Mouse (Mus musculus): Measurements from ENCODE around the gene Myo10.
A peak's percentile ranks its signal among the peaks of the same experiment; 100 is the strongest.

Gene Myo10

DNA sequence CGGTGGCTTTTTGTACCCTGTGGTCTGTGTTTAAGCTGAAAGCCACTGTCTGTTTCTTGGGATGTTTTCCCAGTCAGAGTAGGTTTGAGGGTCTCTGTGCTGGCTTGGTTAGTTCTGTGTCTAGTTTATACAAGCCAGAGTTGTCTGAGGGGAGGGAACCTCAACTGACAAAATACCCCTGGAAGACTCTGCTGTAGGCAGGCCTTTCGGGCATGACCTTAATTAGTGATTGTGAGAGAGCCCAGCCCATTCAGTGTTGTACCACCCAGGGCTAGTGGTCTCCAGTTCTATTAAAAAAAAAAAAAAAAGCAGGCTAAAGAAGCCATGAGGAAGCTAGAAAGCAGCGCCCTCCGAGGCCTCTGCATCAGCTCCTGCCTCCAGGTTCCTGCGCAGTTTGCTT, 30.0 kb downstream of the Myo10 start:
- DNase-seq (ENCODE audit: low spot score) = no peak

DNA sequence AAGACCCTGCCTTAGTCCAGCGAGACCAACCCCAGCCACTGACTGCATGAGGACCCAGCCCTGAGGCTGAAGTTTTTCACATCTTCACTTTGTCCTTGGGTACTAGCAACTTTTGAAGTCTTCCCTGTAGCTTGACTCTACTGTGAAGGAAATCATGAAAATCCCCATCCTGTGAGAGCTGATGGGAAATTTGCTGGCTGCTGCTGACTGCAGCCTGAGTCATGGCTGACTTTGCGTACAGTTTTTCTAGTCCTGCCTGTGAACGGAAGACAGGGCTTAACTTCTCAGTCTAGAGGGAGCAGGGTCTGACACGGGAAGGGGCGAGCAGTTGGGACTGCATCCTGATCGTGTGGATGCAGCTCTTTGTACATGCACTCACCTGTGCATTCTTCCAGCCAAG, 30.6 kb downstream of the Myo10 start:
- no peak for DNase-seq (ENCODE audit: low spot score)

DNA sequence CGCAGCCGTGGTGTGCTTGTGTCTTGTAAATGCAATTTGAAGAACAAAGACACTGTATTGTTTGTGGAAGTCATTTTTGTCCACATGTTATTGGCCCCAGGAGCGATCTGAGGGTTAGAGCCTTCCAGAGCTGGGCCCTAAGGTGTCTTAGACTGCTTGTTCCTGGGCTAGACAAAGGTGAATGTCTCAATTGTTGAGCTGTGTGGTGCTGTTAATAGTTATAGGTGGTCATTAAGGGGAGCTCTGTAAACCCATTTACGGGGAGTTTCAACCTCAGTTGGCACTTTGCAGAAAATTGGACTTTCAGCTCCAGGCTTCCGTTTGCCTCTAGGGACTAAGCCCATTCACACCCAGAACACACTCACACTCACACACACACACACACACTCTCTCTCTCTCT, 31.4 kb downstream of the Myo10 start:
- DNase-seq (ENCODE audit: low spot score) = no peak

DNA sequence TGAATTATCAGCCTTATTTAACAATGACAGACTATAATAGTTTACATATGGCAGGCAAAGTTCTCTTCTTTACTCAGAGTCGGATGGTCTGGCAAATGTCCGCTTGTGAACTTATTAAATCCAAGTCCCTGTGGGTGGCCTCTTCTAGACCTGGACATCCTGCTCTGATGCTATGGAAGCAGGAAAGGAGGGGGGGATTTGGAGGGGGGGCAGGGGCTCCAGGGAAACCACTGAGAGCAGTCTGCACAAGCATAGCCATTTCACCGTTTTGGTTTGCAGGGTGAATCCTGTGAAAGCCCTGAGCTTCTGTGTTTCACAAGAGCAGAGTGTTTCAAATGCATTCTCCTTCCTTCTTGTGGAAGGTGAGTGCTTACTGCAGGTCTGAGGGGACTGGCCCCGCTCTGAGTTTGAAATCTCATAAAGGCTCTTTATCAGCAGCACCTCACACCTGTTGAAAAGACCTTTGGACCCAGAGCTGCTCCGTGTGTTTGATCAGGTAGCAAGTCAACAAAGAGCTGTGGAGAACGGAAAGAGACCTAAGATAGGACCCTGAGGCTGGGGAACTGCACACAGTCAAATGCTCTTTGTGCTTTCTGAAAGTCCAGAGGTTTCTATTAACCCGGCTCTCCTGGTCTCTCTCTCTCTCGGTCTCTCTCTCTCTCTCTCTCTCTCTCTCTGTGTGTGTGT, 40.7 kb downstream of the Myo10 start:
- peak; percentile 86 for DNase-seq (ENCODE audit: low spot score)

DNA sequence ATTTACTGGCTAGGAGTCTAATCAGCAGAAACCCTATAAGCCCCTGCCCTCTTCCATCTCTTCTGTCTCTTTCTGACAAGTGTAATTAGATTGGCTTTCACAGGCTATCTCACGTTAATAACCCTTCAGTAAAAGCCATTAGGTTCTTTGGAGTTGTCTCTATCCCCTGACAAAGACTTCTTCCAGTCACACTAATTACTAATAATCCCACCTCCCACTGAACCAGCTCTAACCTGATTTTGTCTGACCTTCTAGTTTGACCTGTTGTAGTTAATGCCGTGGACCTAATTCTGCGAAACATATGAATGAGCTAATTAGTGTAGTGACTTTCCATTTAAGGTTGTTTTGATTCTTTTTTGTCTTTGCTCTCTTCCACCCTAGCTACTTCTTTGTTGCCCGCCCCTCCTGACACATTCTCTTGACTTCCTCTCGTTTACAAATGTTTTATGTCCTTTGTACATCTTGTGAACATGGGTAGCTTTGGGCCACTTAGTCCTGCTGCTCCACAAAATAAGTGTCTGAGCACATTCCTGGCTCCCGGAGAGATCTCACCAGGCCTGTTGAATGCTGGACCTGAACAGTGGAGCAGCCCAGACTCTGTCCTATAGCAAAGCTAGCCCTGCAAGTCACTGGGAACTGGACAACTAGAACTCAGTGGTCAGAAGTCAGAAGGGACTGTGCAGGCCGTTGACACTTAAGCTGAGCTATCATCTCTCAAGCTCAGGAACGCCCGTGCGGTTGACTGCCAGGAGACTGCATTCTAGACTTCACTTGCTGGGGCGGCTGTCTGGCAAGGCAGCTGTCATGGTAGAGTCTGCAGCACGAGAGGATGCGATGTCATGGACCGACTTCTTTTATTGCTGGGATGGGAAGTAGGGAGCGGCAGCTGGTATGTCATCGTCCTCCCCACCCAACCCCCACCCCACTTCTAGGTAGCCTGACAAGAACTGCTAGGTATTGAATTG, 47.2 kb downstream of the Myo10 start:
- DNase-seq (ENCODE audit: low spot score) = no peak

DNA sequence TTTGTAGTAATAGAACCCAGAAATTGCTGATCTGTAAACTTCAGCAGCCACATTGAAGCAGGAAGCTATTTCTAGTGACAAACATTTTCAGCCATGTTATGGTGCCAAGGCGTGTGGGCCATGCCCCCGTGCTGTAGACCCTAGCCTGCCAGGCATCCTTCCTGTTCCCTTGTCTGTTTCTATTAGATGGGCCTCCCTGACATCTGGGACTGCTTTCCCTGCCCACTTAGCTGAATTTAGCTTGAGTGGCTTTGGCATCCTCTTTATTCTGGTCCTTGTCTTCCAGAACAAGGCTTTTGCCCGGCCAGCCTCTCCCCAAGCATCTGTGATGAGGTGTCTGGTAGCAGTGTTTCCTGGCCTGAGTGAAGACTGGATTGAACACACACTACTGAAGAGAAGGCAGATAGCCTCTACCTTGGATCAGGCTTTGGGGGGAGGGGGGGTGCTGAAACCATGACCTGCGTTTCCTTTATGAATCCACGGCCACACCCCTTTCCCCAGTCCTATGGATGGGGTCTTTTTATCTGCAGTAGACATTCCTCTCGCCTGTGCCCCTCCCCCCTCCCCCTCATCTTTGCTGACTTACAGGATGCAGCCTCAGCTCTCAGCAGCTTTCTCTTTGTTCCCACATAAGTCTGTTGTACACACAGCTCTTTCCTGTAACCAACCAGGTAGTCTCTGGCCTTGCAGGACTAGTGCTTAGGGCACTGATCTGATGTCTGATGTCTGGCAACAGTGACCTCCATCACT, 51.1 kb downstream of the Myo10 start:
- no peak for DNase-seq (ENCODE audit: low spot score)

DNA sequence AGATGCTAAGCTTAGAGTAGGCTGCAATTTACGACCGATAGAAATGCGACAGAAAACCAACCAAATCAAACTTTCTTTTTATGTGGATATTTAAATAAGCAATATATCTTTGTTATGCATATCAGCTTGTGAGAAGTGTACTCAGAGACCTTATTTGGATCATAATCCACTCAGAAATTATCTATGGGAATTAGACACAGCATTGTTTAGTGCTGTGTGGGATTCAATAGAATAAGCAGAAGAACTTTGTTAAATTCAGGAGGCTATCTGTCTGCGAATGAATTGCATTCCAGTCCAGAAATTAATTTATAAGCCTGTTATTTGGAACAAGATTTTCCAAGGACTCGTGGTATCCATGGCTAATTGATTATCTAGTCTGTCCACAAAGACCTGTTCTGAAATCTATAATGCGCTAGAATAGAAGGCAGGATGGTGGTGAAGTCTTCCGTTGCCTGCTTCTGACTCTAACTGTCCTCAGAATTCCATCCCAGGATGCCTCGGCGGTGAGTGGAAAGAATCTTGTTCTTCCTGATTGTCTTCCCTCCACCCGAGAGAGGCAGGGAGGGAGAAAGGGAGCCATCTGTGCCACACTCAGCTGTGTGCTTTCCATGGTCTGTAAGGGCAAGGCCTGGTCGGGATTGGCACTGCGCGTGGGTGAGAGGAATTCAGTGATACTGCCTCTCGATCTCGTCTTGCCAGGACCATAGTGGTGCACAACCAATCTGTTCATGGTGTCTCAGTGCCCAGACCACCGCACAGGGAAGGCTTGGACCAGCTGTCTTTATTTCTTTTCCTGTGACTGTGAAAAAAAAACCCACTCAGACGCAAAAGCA, 52.0 kb downstream of the Myo10 start:
- DNase-seq (ENCODE audit: low spot score) = no peak

DNA sequence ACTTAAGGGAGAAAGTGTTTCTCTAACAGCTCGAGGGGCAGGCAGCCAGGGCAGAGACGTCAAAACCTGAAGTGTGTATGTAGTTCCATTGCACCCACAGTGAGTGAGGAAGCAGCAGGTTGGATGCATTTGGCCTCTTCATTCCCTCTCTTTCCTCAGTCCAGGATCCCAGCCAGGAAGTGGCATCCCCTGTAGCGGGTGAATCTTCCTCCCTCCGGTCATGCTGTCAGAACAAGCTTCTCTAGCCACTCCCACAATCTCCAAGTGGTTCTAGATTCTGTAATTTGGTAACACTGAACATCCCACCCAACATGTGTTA, 52.6 kb downstream of the Myo10 start:
- no peak for DNase-seq (ENCODE audit: low spot score)

DNA sequence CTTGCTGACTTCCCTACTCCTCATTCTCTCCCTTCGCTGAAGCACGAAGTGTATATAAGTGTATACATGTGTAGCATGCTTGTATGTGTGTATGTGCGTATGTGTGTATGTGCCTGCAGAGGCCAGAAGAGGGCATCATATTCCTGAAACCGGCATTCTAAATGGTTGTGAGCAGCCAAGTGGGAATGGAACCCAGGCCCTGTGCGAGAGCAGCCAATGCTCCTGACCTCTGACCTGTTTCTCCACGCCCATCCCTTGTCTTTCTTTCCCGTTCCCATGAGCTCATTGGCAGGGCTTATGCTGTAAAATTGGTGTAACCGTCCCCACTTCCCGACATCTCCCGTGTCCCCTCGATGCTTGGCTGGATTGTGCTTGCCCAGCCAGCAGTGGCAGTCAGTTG, 53.0 kb downstream of the Myo10 start:
- DNase-seq (ENCODE audit: low spot score) = no peak

DNA sequence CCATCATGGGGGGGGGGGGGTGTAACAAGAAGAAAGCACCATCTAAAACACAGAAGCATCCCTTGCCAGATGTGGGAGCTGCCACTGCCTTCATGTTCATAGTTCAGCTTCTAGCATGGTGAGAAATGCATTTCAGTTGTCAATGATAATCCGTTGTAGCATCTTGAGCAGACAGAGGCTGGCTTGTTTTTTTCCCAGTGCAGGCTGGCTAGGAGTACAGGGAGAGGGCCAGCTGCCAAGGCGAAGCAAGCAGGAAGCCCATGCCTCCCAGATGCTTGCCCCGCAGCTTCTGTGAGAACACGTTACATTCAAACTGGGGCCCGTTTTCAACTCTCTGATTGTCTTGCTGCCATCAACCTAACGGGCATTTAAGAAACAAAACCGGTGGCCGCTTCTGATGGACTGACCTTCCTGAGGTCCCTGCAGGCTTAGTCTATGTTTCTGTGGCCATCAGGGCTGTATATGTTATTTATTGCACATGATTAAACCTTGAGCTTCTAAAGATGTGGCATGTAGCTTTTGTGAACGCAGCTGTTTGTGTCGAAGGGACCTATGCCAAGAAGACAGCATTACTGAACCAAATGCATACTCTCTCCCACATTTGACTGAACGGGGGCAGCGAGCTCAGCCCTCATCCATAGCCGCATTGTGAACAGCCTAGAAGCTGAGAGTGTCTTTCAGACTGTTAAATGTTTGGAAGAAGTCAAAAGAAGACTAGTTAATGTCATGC, 53.9 kb downstream of the Myo10 start:
- no peak for DNase-seq (ENCODE audit: low spot score)

DNA sequence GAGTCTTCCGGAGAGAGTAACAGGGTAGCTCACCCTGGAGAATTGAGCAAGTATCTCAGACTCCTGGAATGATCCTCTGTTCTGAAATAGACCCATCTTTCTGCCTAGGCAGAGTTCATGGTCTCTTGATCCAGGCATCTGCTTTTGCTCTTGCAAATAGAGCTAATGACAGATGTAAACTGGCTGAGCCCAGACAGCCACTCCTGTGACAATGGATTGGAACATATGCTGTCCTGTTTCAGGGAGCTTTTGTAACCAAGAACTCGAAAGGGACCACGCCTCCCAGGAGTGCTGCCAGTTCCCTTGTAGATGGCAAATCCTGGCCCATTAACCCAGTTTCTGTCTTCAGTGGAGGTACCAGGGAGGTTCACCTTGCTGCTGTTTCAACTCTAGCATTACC, 56.8 kb downstream of the Myo10 start:
- no peak for DNase-seq (ENCODE audit: low spot score)

DNA sequence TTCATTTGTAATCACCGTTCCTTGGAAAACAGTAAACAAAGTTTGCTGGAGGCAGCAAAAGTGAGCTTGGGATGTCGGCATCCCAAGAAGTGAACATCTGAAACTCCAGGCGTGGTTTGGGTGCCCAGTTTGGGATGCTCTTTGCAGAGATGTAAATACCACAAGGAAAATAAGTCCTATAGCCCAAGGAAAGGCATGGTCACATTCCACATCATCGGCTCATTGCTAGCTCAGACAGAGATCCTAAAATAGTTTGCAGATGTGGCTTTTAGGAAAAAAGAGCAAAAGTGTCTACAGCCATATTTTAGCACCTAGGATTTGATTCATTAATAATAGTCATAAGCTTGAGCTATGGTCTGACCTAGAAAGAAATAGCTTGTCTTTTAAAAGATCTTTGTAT, 57.3 kb downstream of the Myo10 start:
- DNase-seq (ENCODE audit: low spot score) = no peak

DNA sequence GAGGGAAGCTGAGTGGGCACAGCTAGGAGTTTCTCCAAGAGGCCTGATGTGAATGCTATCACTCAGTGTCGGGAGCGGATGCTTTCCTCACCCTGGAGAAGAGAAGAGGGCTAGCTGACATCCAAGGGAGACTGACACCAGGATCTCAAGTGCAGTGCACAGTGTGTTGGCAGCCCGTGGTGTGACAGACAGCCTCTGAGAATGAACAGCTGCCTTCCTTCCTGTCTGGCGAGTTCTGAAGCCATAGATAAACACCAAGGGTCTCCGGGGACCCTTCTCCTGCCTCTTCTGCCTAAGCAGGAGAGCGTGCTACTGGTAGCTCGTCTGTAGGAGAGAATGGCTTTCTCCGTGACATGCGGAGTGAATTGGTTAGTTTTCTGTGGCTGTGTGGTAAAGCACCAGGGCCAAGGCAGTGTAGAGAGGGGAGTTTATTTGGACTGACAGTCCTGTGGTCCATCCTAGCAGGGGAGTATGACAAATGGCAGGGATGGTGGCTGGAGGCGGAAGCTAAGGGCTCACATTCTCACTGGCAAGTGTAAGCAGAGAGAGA, 58.0 kb downstream of the Myo10 start:
- no peak for DNase-seq (ENCODE audit: low spot score)

DNA sequence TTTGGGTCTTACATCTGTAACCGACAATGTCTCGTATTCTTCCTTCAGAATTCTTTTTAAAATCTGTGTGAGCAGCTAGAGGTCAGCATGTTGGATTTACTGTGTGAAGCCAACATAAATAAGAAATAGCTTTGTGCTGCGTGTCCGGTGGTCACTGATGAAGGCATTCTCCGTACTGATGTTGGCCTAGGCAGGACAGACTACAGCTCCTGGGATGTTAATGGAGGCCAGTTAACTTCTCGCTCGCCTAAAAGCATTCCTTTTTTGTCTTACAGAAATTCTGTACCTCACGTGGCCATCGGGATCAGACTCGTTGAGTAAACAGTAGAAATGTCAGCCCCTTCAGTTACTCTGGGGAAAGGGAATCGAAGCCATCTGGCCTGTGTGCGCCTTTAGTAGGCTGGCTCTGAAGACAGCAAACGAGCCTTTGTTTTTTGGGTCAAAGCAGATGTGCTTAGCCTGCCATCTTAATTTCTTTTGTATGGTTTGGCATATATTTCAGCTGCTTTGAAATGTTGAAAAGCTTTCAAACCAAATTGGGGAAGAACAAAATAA, 60.7 kb downstream of the Myo10 start:
- DNase-seq (ENCODE audit: low spot score) = no peak

DNA sequence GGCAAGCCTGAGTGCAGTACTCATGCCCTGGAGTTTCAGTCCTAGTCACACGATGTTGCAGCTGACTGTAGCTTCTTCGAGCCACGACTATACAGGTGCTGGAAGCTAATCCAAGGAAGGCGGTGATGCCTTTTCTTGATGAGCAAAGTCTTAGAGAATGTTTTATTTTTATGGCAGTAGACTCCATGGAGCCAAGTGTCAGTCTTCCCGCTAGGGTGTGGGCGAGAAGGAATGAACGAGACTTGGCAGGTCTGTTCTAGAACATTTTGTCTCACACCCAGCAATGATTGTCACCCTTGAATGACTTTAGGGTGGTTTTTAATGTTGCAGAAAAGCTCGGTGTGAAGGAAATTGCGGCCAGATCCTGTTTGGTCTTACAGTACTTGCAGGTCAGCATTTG, 62.9 kb downstream of the Myo10 start:
- no peak for DNase-seq (ENCODE audit: low spot score)

DNA sequence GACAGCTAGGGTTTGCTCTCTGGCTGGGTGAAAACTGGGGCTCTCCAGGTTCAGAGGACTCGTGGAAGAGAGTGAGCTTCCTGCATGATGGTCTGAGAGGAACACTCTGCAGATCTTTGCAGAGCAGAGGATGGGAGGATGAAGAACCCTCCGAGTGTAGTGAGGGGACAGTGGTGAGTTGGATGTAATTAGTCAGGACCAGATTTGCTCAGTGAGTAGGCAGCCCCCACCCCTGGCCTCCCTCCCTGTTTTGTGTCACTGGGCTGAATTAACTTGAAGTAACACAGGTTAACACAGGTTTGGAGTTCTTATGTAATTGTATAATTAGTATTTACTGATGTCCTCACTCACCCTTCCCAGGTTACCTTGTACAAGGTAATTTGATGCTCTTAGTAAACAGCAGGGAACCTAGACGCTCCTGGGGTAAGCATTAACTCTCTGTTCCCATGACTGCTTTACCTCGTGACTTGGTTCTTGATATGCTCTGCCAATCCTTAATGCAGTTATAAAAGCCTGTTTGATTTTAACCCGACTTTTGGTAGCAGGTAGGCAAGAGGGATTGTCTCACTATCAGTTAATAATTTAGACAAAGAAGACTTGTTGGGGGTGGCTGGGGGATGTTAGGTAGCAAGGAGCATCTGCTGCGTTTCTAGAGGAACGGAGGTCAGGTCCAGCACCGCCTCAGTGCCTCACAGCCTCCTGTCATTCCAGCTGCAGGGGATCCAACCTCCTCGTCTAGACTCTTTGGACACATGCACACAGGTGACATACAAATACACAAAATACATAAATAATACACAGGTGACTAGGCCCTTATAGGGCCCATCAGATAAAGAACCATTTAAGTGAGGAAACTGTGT, 66.3 kb downstream of the Myo10 start:
- DNase-seq (ENCODE audit: low spot score) = peak; percentile 30

DNA sequence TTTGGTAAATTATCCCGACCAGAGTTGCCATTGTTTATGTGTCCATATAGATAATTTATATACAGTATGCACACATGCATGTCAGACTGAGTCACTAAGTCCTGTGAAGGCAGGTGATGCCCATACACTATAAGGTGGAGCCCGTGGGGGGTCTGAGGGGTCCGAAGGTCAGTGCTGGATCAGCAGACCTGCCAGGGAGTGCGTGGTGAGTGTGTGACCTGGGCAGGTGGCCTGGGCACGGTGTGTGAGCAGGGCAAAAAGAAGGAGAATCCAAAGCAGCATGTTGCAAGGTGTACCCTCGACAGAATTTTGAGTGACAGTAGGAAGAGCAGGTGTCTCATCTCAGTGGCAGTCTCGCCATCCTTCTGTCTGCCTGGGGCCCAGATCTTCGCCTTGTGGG, 67.2 kb downstream of the Myo10 start:
- DNase-seq (ENCODE audit: low spot score) = no peak

DNA sequence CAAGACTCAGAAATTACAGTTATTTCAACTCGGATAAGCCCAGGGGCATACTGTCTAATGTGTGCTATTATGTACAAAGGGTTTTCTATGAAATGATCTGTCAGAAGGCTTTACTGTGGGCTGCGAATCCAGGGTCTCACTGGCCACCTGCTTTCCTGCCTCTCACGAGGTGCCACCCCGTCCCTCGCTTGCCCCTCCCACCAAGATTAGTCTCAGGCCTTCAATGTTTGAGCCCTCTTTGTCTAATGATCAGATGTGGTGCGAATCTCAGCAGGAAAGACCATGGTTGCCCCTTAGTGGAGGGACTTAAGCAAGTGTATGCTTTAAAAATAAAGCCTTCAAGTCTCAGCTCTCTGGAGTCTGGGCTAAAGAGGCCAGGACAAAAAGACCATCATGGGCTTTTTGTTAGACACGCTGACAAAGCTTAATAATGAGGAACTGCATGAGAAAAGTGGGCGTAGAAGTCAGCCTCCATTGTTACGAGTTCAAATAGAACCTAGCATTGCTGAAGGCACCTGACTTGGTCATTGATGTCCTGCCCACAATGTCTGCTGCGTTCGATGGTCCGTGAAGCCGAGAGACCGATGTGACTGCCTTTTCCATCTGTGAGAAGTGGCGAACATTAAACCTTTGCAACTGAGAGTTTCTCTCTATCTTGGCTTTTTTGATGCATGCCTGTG, 67.9 kb downstream of the Myo10 start:
- DNase-seq (ENCODE audit: low spot score) = no peak

DNA sequence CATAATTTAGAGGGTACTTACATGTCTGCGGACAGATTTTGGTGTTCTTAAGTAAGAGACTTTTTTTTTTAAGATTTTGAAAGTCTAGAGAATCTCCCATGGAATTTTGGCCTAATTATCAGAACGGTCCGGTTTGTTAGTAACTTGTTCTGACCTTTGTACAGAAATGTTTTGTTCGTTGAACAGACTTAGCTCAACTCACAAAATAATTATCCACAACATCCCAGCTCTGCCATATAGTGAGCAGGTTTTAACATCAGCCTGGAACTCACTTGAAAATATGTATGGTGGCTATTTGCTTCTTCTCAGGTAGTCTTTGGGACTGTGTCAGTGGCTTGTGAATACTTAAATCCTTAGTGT, 68.4 kb downstream of the Myo10 start:
- DNase-seq (ENCODE audit: low spot score) = no peak

All from yolk sac, embryonic 10.5 days (tissue).